Mouse (Mus musculus) c-Kit-positive CD71-negative TER-119-negative erythroid progenitor cells, embryonic 14.5 days (primary cell): ENCODE results near the gene Fkbp14.

ENCODE experiments used
- DNase-seq: peaks from one replicate; pipeline ENCODE4 v3.0.0-alpha.2; 2013; ENCODE audit warnings: low read depth

Fkbp14 gene

GRCm38 (mm10) chr6:54548314-54549019 is 48.6 kb downstream of the Fkbp14 start:
- no peak for DNase-seq

- no peak for DNase-seq
These were observed 53.5 kb downstream of the Fkbp14 start for GRCm38 (mm10) chr6:54543646-54544045.

- no peak for DNase-seq
These were observed 54.3 kb downstream of the Fkbp14 start for GRCm38 (mm10) chr6:54542836-54543235.

GRCm38 (mm10) chr6:54540252-54540887 is 56.7 kb downstream of the Fkbp14 start:
- DNase-seq = no peak

GRCm38 (mm10) chr6:54539396-54539795 is 57.7 kb downstream of the Fkbp14 start:
- DNase-seq = no peak

- DNase-seq = no peak
These were observed 58.3 kb downstream of the Fkbp14 start for GRCm38 (mm10) chr6:54538773-54539173.

- DNase-seq = no peak
These were observed 60.1 kb downstream of the Fkbp14 start for GRCm38 (mm10) chr6:54537053-54537452.

GRCm38 (mm10) chr6:54535485-54535884 is 61.6 kb downstream of the Fkbp14 start:
- DNase-seq = no peak

- no peak for DNase-seq
These were observed 66.0 kb downstream of the Fkbp14 start for GRCm38 (mm10) chr6:54531048-54531481.

- no peak for DNase-seq
These were observed 66.9 kb downstream of the Fkbp14 start for GRCm38 (mm10) chr6:54530182-54530581.

- DNase-seq = peak; percentile 31
These were observed 68.4 kb downstream of the Fkbp14 start for GRCm38 (mm10) chr6:54528666-54529065.
